Mouse (Mus musculus) embryo, embryonic 9.5 days (tissue): ENCODE measurements at regions not wholly inside any gene's neighbourhood (a gene's known extent, or its start where the extent isn't known, plus 50 kb on each side); places are given as distances from the start of the nearest gene placed in this dataset.

Source experiments
- DNase-seq: peaks from one replicate; pipeline ENCODE4 v3.0.0-alpha.2; 2017; ENCODE audit errors: extremely low spot score

GRCm38 (mm10) chr7:70003200-70003986, 363.1 kb downstream of the Nr2f2 start:
- DNase-seq, result no peak

GRCm38 (mm10) chr7:69998756-69999155, 367.8 kb downstream of the Nr2f2 start:
- DNase-seq, result no peak

DNA sequence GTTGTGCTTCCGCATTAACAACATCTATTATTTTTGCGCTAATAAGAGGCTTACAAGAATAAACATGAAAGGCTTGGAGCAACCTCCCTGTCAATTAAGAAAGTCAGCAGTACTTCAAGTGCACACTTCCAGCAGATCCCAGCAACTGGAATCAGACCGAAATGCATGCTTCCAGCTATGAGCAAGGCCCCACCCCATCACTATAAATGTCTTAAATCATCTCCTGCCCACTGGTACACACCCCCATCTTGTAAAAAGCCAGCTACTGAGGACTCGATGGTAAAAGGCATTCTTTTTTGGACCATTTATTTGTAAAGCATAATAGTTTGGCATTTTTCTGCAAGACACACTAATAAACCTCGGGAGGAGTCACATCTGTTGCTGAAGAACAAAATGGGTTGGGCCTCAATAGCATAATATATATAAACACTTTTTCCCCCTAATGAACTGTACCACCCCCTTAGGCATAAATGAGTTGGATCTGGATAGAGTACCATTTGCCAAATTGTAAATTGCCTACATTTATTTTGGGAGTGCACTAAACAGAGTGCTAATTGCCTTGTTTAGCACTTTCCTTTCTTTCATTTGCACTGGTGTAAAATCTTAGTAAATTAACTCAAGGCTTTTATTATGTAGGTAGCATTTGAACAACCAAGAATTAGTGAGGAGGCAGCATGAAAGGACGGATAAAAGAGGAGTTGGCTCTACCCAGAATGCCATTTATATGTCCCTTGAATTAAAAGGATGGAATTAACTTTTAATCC, 371.8 kb downstream of the Nr2f2 start:
- DNase-seq, result no peak

GRCm38 (mm10) chr7:69992383-69993327, 373.9 kb downstream of the Nr2f2 start:
- DNase-seq, result peak; percentile 47

DNA sequence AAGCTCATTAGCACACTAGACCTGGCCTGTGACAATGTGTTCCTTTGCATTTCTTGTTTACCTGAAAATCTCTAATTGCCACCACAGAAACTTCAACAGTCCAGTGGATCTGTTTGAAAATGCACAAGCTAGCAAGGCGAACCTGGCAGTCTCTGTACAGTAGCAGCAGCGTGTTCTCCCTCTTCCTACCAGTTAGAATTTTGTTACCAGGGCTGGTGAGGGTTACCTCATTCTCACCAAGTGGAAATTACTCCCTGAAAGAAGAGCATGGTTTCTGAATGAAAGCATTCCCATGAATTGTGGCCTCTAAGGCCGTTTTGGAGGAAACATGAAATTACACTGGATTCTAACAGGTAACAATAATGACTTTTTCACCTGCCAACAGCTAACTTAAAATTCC, 374.6 kb downstream of the Nr2f2 start:
- DNase-seq, result no peak

GRCm38 (mm10) chr7:69988704-69989103, 377.8 kb downstream of the Nr2f2 start:
- peak; percentile 37 for DNase-seq

DNA sequence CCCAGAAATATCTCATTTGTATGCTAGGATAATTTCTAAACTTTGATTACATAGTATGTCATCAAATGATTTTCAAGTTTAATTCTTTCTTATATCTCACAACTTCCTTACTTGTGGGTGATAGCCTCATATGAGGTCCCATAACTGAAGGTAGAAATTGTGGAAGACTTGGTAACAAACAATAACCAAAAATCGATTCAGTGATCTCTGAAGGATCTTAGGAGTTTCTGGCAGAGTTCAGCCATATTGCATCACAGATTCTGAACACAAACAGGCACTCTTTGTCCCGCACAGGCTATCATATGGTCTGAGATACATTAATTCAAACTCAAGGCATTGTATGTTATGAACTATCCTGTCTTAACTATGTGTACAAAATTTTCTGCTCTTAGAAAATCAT, 385.2 kb downstream of the Nr2f2 start:
- DNase-seq, result no peak

DNA sequence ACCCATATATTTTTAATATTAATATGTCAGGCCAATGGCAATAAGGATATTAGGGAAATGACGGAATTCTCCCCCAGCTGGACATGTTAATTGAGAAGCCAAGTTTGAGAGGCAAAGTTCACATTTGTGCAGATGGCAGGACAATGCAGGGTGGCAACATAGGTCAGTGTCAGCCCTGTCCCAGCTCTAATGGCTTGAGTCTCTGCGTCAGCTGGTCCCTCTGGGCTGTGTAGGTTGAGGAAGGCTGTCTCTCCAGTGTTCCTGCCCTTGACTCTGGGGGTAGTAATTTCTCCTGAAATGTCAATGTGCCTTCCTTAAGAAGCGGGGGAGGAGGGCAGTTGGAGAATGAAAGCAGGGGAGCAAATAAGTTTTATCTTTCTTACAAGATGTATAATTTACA, 390.2 kb downstream of the Nr2f2 start:
- DNase-seq, result no peak

DNA sequence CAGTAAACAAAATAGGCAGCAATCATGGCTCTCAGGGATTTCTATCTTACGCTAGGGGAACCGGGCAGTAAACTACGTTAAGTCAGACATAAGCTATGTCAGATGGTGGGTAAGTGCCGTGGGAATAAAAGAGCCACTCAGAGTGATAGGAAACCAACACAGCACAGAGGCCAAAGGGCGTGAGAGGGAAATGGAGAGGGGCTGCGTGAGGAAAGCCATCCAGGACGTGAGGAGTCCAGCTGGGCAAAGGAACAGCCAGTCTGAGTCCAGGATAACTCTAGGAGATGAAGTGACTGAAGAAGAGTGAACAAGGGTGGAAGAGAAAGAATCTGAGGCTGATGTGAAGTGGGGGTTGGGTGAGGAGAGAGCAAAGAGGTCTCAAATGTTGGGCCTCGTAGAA, 402.5 kb downstream of the Nr2f2 start:
- DNase-seq, result no peak

- peak; percentile 49 for DNase-seq
Measured at GRCm38 (mm10) chr7:69950221-69950670, 416.3 kb downstream of the Nr2f2 start.

- DNase-seq, result peak; percentile 6
Measured at GRCm38 (mm10) chr7:69949647-69950121, 416.9 kb downstream of the Nr2f2 start.

DNA sequence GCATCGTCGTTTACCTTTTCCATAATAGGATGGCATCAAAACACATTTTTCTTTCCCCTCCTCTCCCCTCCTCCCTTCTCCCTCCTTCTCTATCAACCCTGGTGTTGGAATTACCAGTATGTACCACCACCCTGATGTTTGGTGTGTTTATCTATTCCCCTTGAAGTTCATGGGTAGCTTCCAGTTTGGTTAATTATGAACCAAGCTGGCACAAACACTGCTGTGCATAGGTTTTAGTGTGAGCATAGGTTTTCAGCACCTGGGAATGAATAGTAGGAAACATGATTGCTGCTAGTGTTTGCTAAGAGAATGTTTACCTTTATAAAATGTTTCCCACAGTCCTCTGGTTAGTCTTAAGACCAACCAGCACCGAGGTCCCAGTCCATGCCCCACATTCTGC, 420.1 kb downstream of the Nr2f2 start:
- no peak for DNase-seq

GRCm38 (mm10) chr7:69941881-69942280, 424.7 kb downstream of the Nr2f2 start:
- no peak for DNase-seq

GRCm38 (mm10) chr7:69925261-69925660, 441.3 kb downstream of the Nr2f2 start:
- no peak for DNase-seq

GRCm38 (mm10) chr7:69924551-69924950, 442.0 kb downstream of the Nr2f2 start:
- no peak for DNase-seq

DNA sequence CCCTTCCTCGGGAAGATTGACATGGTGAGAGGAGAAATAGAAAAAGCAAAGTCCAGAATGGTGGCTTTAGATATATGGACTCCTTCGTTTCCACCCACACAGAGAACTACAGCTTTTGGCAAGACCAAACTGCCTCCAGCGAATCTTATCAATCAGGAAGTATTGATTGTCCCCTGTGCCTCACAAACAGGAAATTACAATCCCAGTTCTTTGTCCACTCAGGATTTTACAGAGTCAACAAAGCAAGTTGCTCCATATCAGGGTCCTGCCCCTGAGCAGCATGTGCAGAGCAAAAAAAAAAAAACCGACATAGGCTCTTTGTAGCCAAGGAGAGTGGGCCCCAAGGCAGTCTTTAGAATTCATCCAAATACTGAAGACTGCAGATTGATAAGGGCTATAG, 454.8 kb downstream of the Nr2f2 start:
- no peak for DNase-seq

DNA sequence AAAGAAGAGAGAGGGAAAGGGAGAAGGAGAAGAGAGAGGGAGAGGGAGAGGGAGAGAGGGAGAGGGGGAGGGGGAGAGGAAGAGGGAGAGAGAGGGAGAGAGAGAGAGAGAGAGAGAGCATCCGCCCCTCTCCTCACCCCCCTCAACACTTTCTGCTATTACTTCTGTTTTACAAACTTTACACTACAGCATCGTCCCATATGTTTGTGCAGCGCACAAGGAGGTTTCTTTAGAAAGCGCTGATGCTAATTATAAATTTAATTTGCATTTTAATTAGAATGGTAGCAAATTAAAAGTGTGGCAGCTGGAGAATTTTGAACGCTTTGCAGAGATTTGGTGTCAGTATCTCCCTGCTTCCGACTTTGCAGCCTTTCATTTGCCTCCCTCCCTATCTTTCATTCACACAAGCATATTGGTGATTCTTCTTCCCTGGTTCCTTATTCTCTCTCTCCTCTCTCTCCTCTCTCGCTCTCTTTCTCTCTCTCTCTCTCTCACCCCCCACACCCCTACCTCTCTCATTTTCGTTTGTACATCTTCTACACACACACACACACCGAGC, 476.0 kb downstream of the Nr2f2 start:
- no peak for DNase-seq

- peak; percentile 26 for DNase-seq
Measured at GRCm38 (mm10) chr7:69888251-69888650, 478.3 kb downstream of the Nr2f2 start.

- DNase-seq, result no peak
Measured at GRCm38 (mm10) chr7:69877031-69877430, 489.5 kb downstream of the Nr2f2 start.

DNA sequence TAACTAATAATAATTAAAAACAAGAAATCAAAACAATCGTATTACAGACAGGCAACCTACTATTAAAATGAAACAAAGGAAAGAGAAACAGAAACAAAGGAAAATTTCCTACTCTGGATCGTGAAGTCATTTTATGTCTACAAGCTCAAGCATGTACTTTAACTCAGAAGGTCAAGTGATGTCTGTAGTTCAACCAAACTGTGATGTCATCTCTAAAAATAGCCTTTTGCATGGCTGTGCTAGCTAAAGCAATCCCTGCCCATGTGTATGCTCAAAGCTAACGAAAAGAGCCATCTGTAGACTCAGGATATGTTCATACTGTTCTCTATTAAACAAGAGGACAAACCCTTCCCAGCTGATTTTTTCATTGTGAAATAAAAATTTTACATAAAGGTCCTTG, 500.7 kb downstream of the Nr2f2 start:
- no peak for DNase-seq

- no peak for DNase-seq
Measured at GRCm38 (mm10) chr7:69844631-69845324, 521.8 kb downstream of the Nr2f2 start.
